Mouse (Mus musculus) forebrain, embryonic 16.5 days (tissue): Measurements from ENCODE around the gene Rnls. TPM values are rescaled to one million over a fixed set of nuclear protein-coding genes. Genes with fewer than 3 reads are reported as not detected.

ENCODE experiments used
- ATAC-seq: fragments of 200-750 bp; cut with Nextera tagmentation; 2 replicates; pipeline ENCODE4 v1.8.0; 2017; ENCODE audit warnings: mild to moderate bottlenecking, moderate library complexity
- H3K27ac ChIP-seq: fragments of 300-500 bp; sonication (generic); 2 replicates; pipeline ENCODE4 v1.5.1; 2014; ENCODE audit warnings: low read length, control low read depth
- H3K27me3 ChIP-seq: fragments of 300-500 bp; sonication (generic); replicated peaks from 2 replicates; pipeline ENCODE4 v1.6.1; 2014; ENCODE audit warnings: low read length; ENCODE audit not compliant: control insufficient read depth, insufficient read depth
- H3K36me3 ChIP-seq: fragments of 300-500 bp; sonication (generic); 2 replicates; pipeline ENCODE4 v1.6.1; 2014; ENCODE audit not compliant: control insufficient read depth, insufficient read depth
- H3K4me1 ChIP-seq: fragments of 300-500 bp; sonication (generic); replicated peaks from 2 replicates; pipeline ENCODE4 v1.6.1; 2014; ENCODE audit warnings: low read length; ENCODE audit not compliant: control insufficient read depth, insufficient read depth
- H3K4me2 ChIP-seq: fragments of 300-500 bp; sonication (generic); 2 replicates; pipeline ENCODE4 v1.6.1; 2014; ENCODE audit warnings: mild to moderate bottlenecking, low read length, control low read depth
- H3K4me3 ChIP-seq: fragments of 300-500 bp; sonication (generic); replicated peaks from 2 replicates; pipeline ENCODE4 v1.5.1; 2014; ENCODE audit warnings: mild to moderate bottlenecking, low read length, control low read depth
- H3K9ac ChIP-seq: fragments of 300-500 bp; sonication (generic); replicated peaks from 2 replicates; pipeline ENCODE4 v1.6.1; 2014; ENCODE audit warnings: low read depth, low read length, control low read depth
- H3K9me3 ChIP-seq: fragments of 300-500 bp; sonication (generic); 2 replicates; pipeline ENCODE4 v1.6.1; 2016; ENCODE audit warnings: low read length; ENCODE audit not compliant: control insufficient read depth
- WGBS: fragments of 180-500 bp; shearing (Covaris S2); extraction: QIAGEN DNeasy Blood & Tissue Kit; methylation state at CpG from one replicate; pipeline ENCODE4 v1.1.7; 2014; 5-methylcytosine and 5-hydroxymethylcytosine counted together
- polyA plus RNA-seq: library from polyadenylated mRNA; unstranded; fragments of >200 nt; fragmentation: Nextera tagmentation; extraction: Ambion mirVana; gene quantifications from 2 replicates; pipeline ENCODE4 v1.2.1, GENCODE M21; 2015

The Rnls gene
- polyA plus RNA-seq, 1 experiment from 2014 or later, result 9.1 TPM

DNA sequence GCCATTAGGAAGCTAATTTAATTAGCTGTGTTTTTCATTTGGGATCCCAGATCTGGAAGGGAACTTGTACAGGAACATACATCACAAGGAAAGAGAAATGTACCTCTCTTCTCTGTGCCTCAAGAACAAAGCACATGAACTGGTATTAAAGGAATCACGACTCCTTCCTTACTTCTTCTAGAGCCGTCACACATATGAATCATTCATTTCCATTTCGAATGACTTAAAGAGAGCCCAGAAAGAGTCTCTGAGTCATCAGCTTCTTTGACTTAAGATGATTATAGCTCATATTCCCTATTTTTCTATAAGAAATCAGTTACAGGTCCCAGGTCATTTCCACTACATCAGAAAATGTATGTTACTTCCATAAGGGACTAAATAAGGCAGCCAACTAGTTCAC, 159.2 kb downstream of the Rnls start:
- ATAC-seq, result no peak
- H3K27ac ChIP-seq, result no peak overlapping the region
- H3K4me1 ChIP-seq, result no peaks in the 10 kb centered on the region
- H3K4me2 ChIP-seq, result no peak overlapping the region
- H3K4me3 ChIP-seq, result no peak overlapping the region
- WGBS, result 85% methylated on average over 3 of the region's 3 CpGs
- H3K27me3 ChIP-seq, result no peaks in the 10 kb centered on the region
- no peaks in the 10 kb centered on the region for H3K9me3 ChIP-seq
- no peak overlapping the region for H3K9ac ChIP-seq
- H3K36me3 ChIP-seq, result no peaks in the 10 kb centered on the region

DNA sequence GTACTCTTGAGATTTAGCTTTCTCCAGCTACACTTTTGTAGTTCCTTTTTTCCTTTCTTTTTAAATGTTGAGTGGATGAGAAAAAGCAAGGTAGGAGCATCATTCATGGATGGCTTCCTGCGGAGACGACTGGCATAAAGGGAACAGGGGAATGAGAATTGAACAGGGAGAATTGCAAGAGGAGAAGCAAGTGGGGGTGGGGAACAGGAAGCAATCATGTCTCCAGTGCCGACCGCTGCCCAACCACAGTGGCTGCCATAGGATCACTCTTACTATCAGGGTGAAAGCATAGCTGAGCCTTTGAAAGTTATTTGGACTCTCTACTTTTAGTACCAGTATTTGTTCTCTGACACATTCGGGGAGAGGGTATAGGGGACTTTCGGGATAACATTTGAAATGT, 160.8 kb downstream of the Rnls start:
- Histone ChIP-seq H3K4me1 (no peaks in the 10 kb centered on the region), H3K36me3 (no peaks in the 10 kb centered on the region), H3K27ac (no peak overlapping the region), H3K9ac (no peak overlapping the region), H3K4me2 (no peak overlapping the region), H3K9me3 (no peaks in the 10 kb centered on the region), H3K4me3 (no peak overlapping the region), H3K27me3 (no peaks in the 10 kb centered on the region)
- 55% methylated on average over 6 of the region's 6 CpGs for WGBS
- ATAC-seq, result no peak

DNA sequence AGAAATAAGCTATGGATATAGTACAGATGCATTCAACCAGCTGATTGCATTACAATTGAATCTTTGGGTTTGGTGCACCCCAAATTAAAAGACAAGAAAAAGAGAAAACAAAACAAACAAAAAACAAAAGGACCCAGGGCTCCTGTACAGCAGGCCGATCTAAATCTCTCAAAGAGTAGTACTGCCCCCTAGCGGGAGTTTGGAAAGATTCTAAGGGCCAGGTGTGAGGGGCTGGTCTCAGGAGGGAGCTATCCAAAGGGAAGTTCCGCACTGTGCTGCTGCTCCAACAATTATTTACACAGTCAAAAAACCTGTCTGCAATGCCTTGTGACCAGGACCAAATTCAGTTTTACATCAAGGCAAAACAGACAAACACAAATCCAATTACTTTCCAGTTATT, 165.1 kb downstream of the Rnls start:
- Histone ChIP-seq H3K36me3 (no peaks in the 10 kb centered on the region), H3K9me3 (no peaks in the 10 kb centered on the region), H3K4me3 (no peak overlapping the region), H3K4me1 (peaks cover 12% of the 10 kb centered on the region), H3K9ac (no peak overlapping the region), H3K27me3 (no peaks in the 10 kb centered on the region), H3K4me2 (no peak overlapping the region), H3K27ac (no peak overlapping the region)
- ATAC-seq, result peak; percentile 93
- WGBS, result 3% methylated on average over 3 of the region's 3 CpGs

DNA sequence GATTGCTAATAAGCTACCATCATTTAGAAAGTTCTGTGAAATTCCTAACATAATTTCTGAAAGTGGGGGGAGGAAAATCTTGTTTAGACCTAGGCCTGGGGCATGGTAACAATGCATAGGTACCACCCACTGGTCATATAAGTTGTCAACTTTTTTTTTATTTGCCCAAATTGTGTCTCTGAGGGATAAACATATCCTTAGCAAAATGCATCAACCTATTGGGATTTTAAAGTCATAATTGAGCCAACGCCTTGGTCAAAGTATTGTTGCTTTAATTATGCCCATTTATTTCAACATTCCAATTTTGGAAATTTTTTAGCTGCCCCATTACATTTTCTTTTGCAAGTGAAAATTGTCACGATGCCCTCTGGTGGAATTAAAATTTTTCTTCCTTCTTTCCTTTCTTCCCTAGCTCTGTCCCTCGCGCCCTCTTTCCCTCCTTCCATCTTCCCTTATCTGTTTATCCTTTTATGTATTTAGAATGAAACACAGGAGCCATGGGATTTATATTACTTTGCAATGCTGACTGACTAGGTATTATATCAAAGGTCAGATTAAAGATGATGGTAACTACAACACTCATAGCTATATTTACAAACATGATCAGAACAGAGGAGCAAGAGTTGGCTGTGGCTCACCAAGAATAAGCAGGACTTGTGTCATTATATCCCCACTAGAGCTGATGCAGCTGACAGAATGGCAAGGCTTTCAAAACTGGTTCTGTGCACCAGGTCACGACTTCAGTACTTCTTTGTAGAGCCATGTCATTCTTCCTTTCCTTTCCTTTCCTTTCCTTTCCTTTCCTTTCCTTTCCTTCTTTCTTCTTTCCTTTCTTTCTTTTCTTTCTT, 166.0 kb downstream of the Rnls start:
- no peak overlapping the region for H3K4me2 ChIP-seq
- peaks cover 12% of the 10 kb centered on the region for H3K4me1 ChIP-seq
- no peak overlapping the region for H3K27ac ChIP-seq
- WGBS, result 63% methylated on average over 5 of the region's 5 CpGs
- H3K4me3 ChIP-seq, result no peak overlapping the region
- H3K9ac ChIP-seq, result no peak overlapping the region
- H3K27me3 ChIP-seq, result no peaks in the 10 kb centered on the region
- no peaks in the 10 kb centered on the region for H3K9me3 ChIP-seq
- ATAC-seq, result no peak
- no peaks in the 10 kb centered on the region for H3K36me3 ChIP-seq

DNA sequence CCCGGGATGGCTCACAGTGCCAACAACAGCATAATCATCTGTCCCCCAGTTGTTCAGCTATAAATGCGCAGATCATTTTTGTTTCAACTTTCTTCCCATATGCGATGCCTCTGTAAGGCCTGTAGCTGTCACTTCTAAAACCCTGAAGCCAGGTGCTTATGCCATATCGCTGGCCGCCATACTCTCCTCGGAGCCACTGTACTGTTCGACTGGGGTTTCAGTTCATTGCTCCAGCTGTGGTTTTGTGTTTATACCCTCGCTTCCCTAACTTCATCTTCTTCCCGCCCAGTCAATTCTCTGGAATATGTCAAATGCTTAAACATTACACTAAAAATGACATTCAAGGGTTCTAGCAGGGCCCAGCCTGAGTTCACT, 167.1 kb downstream of the Rnls start:
- Histone ChIP-seq H3K27me3 (no peaks in the 10 kb centered on the region), H3K4me3 (no peak overlapping the region), H3K9ac (no peak overlapping the region), H3K4me2 (no peak overlapping the region), H3K9me3 (no peaks in the 10 kb centered on the region), H3K27ac (no peak overlapping the region), H3K4me1 (peaks cover 12% of the 10 kb centered on the region), H3K36me3 (no peaks in the 10 kb centered on the region)
- WGBS, result 92% methylated on average over 9 of the region's 9 CpGs
- ATAC-seq, result no peak

DNA sequence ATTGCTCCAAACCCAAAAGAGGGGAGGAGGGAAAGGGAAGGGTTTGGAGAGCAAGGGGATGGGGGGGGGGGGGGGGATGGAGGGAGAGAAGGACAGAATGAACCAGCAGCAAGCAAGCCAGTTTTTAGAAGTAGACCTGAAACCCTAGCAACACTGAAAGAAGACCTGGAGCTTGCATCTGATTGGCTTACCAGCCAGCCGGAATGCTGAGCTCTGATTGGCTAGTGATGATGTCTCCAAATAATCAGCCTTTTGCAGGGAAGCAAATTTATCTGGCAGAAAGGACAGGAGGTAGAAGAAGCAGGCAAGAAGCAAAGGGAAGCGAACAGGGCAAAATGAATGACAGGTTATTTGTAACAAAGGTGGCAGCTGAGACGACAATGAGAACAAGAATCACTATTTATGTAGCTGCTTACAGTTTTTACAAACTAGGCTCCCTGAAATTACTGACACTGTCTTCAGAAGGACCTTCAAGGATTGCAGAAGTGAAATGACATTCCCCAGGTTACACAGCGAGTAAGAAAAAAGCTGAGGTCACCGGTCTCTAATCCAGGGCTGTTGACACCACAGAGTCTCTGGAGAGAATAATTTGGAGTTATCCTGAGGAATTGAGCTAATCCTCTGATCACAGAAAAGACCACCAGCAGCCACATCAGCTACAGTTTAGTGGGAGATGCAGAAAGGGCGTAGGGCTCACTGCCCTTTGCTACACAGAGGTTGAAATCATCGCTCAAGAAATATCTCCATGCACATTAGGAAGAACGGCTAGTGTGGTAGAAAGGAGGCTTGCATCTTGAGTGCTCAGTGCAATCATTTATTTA, 167.7 kb downstream of the Rnls start:
- no peak overlapping the region for H3K27ac ChIP-seq
- WGBS, result 41% methylated on average over 8 of the region's 8 CpGs

DNA sequence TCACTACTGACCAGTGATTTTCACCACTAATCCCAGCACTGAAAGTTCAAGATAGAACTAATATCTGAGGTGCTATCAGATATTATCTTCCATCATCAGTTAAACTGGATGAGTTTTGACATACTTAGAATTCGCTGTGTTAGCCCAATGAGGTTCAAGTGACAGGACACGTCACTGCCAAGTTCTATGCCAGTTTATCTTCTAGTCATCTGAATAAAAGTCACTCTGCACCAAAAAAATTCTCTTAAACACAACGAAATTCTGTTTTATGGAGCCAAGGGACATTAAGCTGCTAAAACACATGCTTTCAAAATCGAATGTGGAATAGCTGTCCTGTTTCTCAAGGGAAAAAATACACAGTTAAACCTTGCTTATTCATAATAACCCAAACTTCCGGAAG, 168.3 kb downstream of the Rnls start:
- H3K9ac ChIP-seq, result no peak overlapping the region
- H3K36me3 ChIP-seq, result no peaks in the 10 kb centered on the region
- ATAC-seq, result peak; percentile 8; the same call in 1 of the 2 replicates
- peak overlapping the region; percentile 44 for H3K4me2 ChIP-seq
- peak overlapping the region; percentile 21; the same call in 1 of the 2 replicates for H3K4me3 ChIP-seq
- H3K9me3 ChIP-seq, result no peaks in the 10 kb centered on the region
- WGBS, result 52% methylated on average over 5 of the region's 5 CpGs
- peaks cover 12% of the 10 kb centered on the region for H3K4me1 ChIP-seq
- no peak overlapping the region for H3K27ac ChIP-seq
- no peaks in the 10 kb centered on the region for H3K27me3 ChIP-seq

More for the DNA sequence above, 167.7 kb downstream of the Rnls start:
- Histone ChIP-seq H3K4me1 (peaks cover 12% of the 10 kb centered on the region), H3K9me3 (no peaks in the 10 kb centered on the region), H3K4me3 (peak overlapping the region; percentile 21; the same call in 1 of the 2 replicates), H3K27me3 (no peaks in the 10 kb centered on the region), H3K9ac (peak overlapping the region; percentile 26; the same call in 1 of the 2 replicates), H3K4me2 (peak overlapping the region; percentile 44), H3K36me3 (no peaks in the 10 kb centered on the region)
- ATAC-seq, result peak; percentile 91

DNA sequence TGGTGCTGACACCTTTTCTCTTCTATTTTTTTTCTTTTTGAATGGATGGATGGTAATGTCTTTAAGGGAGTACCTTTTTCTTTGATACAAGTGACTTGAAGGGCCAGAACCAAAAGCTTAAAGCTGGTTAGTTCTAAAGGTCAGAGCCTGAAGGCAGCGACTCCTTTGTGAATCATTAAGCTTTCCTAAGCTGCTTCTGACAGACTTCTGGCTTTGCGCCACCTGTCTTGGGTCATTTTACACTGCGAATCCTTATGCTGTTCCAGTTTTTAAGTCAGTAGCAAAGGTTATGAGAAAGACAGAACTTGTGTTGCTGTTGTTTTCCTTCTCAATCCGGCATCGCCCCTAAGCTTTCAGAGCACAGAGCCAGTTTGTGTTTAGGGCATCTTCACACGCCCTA, 168.8 kb downstream of the Rnls start:
- Histone ChIP-seq H3K4me2 (no peak overlapping the region), H3K4me3 (no peak overlapping the region)

DNA sequence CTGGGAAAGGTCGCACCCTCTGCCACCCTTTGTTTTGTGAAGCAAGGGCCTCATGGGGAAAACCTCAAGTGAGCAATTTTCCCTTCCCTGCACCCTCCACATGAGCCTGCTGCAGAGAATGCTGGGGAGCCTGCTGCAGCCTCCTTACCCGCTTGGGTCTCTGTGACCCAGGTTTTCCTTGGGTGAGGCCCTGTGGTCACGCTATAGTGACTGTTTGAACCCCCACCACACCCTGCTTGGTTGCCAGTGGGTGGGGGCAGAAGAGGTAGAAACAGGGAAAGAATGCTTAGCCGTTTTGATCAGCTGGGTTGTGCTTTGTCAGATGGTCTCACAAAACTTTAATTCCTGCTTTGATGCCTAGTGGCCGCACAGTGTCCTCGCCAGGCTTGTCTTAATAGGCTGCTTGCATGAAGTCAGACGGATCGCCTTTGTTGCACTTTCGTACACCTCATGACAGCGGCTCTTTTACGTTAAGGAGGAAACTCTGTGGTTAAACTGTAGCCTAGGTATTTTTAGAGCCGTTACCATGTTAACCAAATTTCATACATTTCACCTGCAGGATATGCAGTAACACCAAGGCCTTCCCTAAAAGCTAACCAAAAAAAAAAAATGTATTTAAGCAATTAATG, 169.4 kb downstream of the Rnls start:
- H3K27me3 ChIP-seq, result no peaks in the 10 kb centered on the region
- H3K27ac ChIP-seq, result no peak overlapping the region
- no peak overlapping the region for H3K9ac ChIP-seq
- H3K36me3 ChIP-seq, result no peaks in the 10 kb centered on the region
- 25% methylated on average over 12 of the region's 12 CpGs for WGBS
- ATAC-seq, result no peak
- H3K4me3 ChIP-seq, result no peak overlapping the region
- peaks cover 12% of the 10 kb centered on the region for H3K4me1 ChIP-seq
- H3K9me3 ChIP-seq, result no peaks in the 10 kb centered on the region
- H3K4me2 ChIP-seq, result no peak overlapping the region

More for the DNA sequence above, 168.8 kb downstream of the Rnls start:
- Histone ChIP-seq H3K36me3 (no peaks in the 10 kb centered on the region), H3K9ac (no peak overlapping the region), H3K27ac (no peak overlapping the region), H3K27me3 (no peaks in the 10 kb centered on the region), H3K4me1 (peaks cover 12% of the 10 kb centered on the region), H3K9me3 (no peaks in the 10 kb centered on the region)
- WGBS, result 45% methylated on average over 6 of the region's 6 CpGs
- no peak for ATAC-seq
